Mouse (Mus musculus) CD4-positive, CD25-positive, alpha-beta regulatory T cell, adult 2 months (primary cell): ENCODE results near the gene Hivep3.
A peak's percentile ranks its signal among the peaks of the same experiment; 100 is the strongest.

Experiments
- DNase-seq: peaks from one replicate; pipeline ENCODE4 v3.0.0-alpha.2; 2012; ENCODE audit warnings: low read depth, low spot score

Gene Hivep3

DNA sequence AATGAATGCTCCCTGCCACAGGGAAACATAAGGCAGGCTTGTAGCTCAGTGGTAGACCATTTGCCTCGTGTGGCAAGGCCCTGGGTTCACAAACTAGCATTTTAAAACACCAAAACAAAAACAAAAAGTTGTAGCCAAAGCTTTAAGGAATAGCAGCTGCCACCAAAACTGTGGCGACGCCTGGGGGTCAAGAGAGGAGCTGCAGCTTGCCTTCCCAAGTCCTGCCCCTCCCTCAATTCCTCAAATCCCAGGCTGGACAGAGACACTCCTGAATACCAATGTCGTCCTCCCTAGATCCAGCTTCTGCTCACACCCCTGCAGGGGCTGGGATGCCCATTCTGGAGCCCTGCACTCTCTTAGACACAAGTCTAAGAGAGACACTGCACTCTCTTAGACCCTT is 453.4 kb downstream of the Hivep3 start:
- peak; percentile 5 for DNase-seq
